Mouse (Mus musculus) hematopoietic multipotent progenitor cell, adult 10-12 weeks (in vitro differentiated cells): ENCODE data around the gene Gm11084. TPM values are rescaled to one million over a fixed set of nuclear protein-coding genes. Genes with fewer than 3 reads are reported as not detected.

ENCODE experiments used
- polyA plus RNA-seq: library from polyadenylated mRNA; stranded (reverse); fragments of >175 nt; gene quantifications from 2 replicates; pipeline ENCODE4 v1.2.3, GENCODE M21; 2012; ENCODE audit warnings: low replicate concordance

Gm11084 gene
- not detected in 2 replicates for polyA plus RNA-seq

DNA sequence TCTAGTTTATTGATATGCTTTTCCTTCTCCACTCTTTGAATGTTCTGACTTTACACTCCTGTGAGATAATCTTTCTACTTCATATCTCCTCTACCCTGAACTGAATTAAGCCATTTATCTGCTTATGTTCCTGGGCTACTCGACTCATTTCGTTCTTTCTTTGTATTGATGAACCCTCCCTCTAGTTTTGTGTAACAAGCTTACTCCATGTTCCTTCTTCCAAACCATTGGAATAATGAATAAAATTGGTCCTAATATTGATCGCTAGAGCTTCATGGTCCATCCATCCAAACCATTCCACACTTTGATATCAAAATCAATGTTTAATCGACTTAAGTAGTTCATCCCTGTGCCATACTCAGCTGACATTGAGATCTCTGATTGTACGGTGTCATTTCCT lies at the start of gene Gm11084:
Gm11084 (minus strand) TSS at position 101 of the 400 bp plus-strand sequence.

DNA sequence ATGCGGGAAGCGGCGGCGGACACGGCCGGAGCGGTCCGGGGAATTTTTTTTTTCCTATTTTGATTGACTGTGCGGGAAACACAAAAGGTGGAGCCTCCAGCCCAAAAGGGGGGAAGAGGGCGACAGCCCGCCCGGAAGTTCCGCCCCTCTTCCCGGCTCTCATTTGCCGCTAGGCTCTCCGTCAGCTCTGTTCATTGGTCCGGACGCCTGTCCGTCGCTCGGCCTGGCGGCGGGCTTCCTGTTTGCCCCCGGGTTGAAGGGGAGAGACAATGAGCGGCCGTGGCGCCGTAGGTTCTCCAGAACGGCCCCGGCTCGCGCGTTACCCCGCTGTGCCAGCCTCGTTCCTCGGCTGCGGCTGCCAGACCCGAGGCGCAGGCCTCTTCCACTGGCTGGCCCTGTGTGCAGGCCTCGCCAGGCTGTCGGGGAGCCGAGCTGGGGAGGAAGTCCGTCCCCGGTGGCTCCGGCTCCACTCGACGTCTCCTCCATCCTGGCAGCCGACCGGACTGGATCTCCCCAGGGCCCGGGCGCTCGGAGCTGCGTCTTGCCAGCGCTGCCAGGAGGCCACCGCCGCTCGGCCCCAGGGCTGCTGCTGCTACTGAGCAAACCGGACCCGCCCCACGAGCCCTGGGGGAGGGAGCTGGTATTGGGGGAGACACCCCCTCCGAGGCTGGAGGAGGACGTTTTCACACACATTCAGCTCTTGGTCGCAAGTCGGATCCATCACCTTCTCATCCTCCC lies 6.0 kb downstream of the Gm11084 start, which contains the start of gene Sp3:
Sp3 (minus strand) TSS at position 110 of the 738 bp plus-strand sequence.

Other genes with a start within 250 kb of the Gm11084 start
- gene Sp3, start 6.3 kb downstream of the Gm11084 start, polyA plus RNA-seq = 19.1 and 19.7 TPM in 2 replicates
- 7.4 and 17.0 TPM in 2 replicates for gene Ola1, start 232.2 kb upstream of the Gm11084 start, polyA plus RNA-seq